Mouse (Mus musculus) thymus, postnatal 0 days (tissue): Measurements from ENCODE around the gene Sphk1. TPM values are rescaled to one million over a fixed set of nuclear protein-coding genes. Genes with fewer than 3 reads are reported as not detected.
A peak's percentile ranks its signal among the peaks of the same experiment; 100 is the strongest.

Source experiments
- DNase-seq: peaks from one replicate; pipeline ENCODE4 v3.0.0-alpha.2; 2015; ENCODE audit warnings: low spot score
- polyA plus RNA-seq: library from polyadenylated mRNA; unstranded; fragments of >200 nt; fragmentation: Nextera tagmentation; extraction: Ambion mirVana; gene quantifications from 2 replicates; pipeline ENCODE4 v1.2.1, GENCODE M21; 2015

The Sphk1 gene
- polyA plus RNA-seq, 1 experiment from 2014 or later = 13.7 TPM

DNA sequence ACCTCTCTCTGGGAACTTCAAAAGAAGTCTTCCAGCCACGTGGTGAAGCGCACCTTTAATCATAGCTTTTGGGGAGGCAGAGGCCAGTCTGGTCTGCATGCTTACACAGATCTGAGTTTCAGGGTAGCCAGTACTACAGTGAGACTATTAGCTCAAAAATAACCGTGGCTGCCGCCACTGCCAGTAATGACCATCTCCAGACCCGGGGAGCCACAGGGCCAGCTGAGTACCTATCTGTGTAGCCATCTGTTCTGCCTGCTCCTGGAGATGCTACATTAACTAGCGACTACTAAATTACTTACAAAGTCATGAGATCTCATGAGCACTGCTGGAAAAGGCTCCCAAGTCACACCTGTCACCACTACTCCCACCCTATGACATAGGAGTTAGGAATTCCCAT, 44.3 kb downstream of the Sphk1 start:
- DNase-seq = no peak

DNA sequence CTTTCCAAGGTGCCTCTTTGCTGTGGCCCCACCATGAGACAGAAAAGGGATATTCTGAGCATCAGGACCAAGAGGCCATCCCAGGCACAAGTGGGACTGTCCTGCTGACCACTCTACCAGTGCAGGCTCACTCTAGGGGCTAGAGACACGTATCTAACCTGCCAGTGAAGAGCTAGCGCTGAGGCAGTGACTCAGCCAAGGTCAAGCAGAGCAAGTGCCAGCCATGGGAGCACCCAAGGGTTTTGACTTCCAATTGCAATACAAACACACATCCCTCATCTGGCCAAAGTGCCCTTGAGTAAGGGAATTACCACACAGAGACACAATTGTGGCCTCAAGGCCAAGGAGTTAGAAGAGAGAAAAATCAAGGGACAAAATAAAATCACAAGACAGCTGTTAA, 44.7 kb downstream of the Sphk1 start:
- DNase-seq = no peak

DNA sequence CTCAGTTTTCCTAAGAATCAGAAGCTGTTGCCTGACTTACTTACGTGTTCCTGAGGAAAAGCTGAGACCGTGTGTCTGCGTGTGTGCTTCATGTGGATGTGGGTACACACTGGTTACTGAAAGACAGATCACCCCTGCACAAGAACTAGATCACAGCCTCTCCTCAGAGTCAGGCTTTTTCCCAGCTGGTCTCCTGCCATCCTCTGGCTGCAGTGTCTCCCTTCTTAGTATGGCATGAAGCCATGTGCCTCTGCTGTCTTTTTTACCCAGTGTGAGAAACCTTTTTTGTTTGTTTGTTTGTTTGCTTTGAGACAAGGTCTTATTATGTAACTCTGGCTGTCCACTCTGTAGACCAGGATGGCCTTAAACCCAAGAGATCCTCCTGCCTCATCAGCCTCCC, 48.6 kb downstream of the Sphk1 start:
- DNase-seq = no peak

DNA sequence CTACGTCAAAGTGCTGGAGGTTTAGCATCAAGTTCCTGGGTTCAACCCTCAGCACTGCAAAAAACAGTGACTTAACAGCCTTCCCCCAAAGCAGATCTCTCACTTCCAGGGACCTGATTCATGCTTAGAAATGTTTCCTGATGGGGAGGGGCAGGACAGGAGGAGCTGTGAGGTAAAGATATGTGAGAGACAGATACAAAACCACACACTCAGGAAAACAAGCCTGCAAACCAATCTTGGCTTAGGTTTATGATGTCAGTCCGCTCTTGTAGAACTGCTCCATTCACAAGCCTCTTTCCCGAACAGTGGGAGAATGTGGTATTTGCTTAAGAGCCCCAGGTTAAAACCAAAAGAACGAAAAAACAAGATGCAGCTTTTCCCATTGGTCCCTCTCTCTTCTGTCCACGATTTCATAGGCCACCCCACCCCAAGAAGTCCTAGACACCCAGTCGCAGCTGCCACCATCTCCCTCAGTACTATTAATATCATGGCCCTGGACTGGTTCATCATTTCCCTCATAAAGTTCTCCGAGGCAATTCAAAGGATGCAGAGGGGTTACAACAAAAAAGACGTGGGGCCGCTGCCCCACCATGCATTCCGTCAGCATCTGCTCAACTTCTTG, 49.4 kb downstream of the Sphk1 start:
- DNase-seq = no peak

DNA sequence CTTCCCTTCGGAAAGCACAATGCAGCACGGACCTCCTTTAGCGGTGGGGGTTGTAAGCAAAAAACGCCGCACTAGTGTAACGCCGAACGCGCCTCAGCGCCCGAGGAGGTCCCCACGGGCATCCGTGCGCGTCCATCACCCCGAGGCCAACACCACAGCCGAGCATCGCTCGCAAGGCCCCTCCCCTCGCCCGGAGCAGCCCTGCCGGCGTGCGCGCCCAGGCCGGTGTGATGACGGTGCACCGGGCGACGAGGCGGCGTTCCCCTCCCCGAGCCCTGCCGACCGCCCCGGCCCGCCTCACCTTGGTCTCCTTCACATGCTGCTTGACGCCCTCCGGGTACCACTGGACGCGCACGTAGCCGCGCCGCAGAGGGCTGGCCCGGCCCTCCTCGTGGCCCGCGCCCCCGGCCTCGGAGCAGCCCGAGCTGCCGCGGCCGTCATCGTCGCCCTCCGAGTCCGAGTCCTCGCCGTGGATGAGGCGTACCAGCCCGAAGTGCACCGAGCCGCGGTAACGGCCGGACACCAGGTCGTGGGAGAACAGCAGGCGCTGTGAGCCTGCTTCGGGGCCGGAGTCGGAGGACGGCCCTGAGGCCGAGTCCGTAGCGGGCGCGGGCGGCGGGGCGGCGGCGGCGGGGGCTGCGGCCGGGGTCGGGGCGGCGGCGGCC, 50.1 kb downstream of the Sphk1 start:
- DNase-seq = peak; percentile 43

DNA sequence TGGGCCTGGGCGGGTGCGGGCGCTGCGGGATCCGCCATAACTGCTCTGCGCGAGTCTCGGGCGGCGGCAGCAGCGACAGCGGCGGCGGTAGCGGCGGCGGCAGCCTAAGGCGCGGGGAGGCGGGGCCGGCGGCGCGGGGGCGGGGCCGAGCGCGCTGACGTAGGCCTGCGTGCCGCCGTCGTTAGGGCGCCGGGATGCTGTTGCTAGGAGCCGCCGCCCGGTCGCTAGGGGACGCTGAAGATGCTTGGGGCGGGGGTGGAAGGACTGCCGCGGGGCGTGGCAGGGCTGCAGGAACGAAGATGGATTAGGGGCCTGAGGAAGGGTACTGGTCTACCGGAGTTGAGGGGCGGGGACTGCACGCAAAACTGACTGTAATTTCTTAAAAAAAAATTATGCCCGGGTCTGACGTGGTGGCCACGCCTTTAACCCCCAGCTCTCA, 50.7 kb downstream of the Sphk1 start, which contains the start of gene Ube2o:
Gene Ube2o, minus strand, starts transcription at position 72 of the 439 bp plus-strand sequence.
- DNase-seq = peak; percentile 91

DNA sequence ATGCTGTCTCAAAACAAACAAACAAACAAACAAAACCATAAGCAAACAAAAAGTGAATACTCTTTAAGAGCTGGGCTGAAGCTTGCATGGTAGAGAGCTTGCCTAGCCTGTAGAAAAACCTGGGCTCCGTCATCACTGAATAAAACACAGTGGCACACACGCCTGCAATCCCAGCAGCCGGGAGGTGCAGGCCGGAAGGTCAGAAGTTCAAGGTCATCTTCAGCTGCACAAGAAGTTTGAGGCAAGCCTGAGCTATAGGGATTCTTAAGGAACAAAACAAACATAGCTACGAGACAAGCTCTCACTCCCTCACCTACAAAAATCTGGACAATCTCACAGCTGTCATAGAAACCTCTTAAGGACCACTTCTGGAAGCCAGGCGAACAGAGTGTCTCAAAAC, 55.0 kb downstream of the Sphk1 start:
- DNase-seq = no peak

Other genes starting within 250 kb of the Sphk1 start
- 0.49 and 0.59 TPM in 2 replicates for gene Galr2, start 250.0 kb upstream of the Sphk1 start, polyA plus RNA-seq
- 73.0 and 74.5 TPM in 2 replicates for gene Exoc7, start 223.7 kb upstream of the Sphk1 start, polyA plus RNA-seq
- gene Foxj1, start 195.5 kb upstream of the Sphk1 start, polyA plus RNA-seq = 1.3 and 1.5 TPM in 2 replicates
- gene Rnf157, start 117.9 kb upstream of the Sphk1 start, polyA plus RNA-seq = 52.3 and 56.7 TPM in 2 replicates
- gene Ubald2, start 96.8 kb upstream of the Sphk1 start, polyA plus RNA-seq = 81.9 and 82.9 TPM in 2 replicates
- gene Qrich2, start 64.7 kb upstream of the Sphk1 start, polyA plus RNA-seq = 0.05 and 0.35 TPM in 2 replicates
- 90.9 and 96.6 TPM in 2 replicates for gene Prpsap1, start 36.7 kb upstream of the Sphk1 start, polyA plus RNA-seq
- 6.4 and 6.8 TPM in 2 replicates for gene Ube2o, start 50.5 kb downstream of the Sphk1 start, polyA plus RNA-seq
- not detected in 2 replicates for gene Aanat, start 55.5 kb downstream of the Sphk1 start, polyA plus RNA-seq
- 8.8 and 11.2 TPM in 2 replicates for gene Rhbdf2, start 96.1 kb downstream of the Sphk1 start, polyA plus RNA-seq
- gene Prcd, start 122.6 kb downstream of the Sphk1 start, polyA plus RNA-seq = 0.27 and 0.57 TPM in 2 replicates
- 7.9 and 8.1 TPM in 2 replicates for gene Cygb, start 123.4 kb downstream of the Sphk1 start, polyA plus RNA-seq
- not detected in 2 replicates for gene St6galnac1, start 244.6 kb downstream of the Sphk1 start, polyA plus RNA-seq